Mouse (Mus musculus): ENCODE measurements around the gene Ganc.

Ganc gene

DNA sequence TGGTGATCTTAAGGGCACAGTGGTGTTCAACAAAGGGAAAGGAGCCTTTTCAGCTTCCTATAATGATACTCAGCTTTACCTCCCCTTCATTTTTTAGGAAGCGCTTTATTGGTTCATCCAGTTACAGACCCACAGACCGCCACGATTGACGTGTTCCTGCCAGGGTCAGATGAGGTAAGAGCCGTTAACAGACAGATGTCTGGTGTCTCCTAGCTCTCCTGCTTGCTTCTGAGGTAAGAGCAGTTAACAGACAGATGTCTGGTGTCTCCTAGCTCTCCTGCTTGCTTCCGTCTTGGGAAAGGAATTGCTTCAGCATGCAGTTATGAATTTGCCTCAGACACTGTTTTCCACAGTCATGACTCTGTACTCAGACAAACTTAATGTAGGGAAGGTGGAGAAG lies 47.0 kb downstream of the Ganc start:
- DNase-seq (ENCODE audit: low read depth, low spot score), result no peak

DNA sequence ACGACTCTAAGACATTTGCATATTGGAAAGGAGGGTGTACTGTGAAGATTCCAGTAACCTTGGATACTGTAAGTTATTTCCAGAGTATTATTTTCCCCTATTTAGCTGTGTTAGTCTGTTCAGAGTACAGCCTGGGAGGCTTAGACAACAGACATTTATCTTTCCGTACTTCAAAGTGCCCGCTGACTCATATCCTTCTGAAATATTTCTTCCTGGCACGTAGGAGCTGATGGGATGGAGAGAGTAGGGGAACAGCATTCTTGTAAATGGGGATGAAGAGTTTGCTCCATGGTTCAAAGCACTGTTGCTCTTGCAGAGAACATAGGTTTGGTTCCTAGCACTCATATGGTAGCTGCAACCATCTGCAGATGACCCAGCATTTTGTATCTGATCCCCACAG lies 48.9 kb downstream of the Ganc start:
- DNase-seq (ENCODE audit: low read depth, low spot score), result no peak

DNA sequence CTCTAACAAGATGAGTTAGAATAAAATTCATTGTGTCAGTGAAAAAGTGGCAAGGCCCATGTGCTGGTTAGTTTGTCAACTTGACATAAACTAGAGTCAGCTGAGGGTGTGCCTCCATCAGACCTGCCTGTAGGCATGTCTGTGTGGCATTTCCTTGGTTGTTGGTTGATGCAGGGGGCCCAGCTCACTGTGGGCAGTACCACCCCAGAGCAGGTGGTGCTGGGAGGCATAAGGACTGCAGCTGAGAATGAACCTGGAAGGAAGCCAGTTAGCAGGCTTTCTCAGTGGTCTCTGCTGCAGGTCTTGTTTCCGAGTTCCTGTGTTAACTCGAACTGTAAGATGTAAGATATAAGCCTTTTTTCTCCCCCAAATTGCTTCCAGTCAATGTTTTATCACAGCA lies 51.3 kb downstream of the Ganc start:
- DNase-seq (ENCODE audit: low read depth, low spot score), result no peak

DNA sequence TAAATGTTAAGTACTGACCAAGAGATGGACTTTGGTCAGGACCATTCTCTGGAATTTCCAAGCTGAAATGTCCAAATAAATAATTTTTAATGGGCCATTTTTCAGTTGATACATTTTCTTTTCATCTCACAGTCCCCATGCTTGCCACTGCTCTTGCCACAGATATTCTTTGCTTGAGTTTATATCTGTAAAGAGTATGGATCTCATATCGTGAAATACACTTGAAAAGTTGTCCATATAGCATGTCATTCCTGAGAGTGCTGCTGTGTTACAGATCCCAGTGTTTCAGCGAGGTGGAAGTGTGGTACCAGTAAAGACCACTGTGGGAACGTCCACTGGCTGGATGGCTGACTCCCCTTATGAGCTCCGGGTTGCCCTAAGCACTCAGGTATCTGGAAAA lies 52.0 kb downstream of the Ganc start, which contains the start of gene Capn3:
TSS of gene Capn3 (plus strand) at position 301 of the 400 bp plus-strand sequence.
- DNase-seq (ENCODE audit: low read depth, low spot score), result no peak

DNA sequence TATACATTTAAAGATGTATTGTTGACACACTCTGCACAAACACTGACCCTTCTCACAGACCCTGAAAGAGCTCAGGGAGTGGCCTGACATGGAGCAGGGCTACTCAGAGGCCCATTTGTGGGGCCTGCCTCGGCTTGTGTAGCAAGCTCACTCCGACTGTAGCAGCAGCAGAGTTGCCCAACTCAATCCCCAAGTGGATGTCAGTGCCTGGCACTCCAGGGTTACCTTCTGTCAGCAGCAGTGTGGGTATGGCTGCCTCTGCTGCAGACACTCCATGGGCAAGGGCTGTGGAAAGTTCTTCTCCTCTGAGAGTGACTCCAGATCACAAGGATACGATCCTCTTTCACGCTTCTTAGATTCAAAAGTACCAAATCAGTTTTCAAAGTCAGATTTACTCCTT lies 56.5 kb downstream of the Ganc start:
- no peak for DNase-seq (ENCODE audit: low read depth, low spot score)

DNA sequence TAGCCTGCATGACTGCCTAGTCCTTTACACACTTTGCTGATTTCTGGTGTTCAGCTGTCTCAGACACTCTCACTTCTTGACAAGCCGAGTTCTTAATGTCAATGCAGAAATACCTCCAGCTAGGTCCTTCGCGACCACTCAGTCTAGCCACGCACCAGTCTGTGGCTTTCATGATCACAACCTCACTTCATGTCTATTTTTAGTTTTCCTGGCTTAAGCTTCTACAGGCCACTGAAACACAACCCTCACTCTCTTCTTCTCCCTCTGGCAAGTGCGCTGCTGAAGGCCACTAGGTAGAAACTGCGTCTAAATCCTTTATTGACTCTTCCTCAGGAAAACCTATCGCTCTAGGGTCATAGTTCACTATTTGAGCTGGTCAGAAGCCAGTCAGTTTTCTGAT lies 59.6 kb downstream of the Ganc start:
- no peak for DNase-seq (ENCODE audit: low read depth, low spot score)

DNA sequence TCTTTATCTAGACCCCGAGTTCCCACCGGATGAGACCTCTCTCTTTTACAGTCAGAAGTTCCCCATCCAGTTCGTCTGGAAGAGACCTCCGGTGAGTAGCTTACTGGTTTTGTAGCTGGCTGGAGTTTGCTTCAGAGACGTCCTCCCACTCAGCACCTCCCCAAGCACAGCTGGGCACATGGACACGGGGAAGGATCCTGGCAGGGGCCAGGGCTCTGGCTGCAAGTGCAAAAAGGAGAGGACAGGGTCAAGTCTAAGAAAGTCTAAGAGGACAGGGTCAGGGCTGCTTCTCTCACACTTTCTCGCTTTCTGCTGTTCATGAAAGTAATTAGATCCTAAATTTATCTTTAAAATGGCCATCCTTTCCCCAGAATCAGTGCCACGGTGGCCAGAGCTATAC lies 60.4 kb downstream of the Ganc start:
- DNase-seq (ENCODE audit: low read depth, low spot score), result no peak

DNA sequence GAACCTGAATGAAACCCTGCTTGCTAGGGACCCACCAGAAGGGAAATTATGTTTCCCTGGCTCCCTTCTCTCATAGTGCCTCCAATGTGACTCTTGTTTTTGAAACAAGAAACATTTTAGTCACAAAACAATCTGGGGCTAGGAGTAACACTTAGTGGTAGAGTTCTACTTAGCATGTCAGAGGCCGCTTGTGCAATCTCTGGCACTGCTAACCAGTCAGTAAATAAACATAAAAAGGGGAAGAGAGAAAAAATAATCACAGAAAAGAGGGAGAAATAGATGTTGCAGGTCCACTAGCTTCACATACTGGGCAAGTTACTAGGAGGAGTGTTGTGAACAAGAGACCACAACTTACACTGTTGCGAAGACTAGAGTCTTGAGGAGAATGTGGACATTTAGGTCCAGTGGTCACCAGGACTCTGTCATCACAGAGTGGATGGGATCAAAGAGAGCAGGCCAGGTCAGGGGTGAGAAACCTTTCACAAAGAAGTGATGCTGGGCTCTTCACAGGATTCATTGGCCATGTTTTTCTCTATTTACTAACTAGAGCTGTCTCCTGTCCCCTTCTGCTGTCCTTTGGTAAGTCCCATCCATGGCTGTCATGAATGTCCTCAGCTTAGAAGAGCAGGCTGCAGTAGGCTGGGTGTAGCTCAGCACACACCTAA lies 61.2 kb downstream of the Ganc start:
- DNase-seq (ENCODE audit: low read depth, low spot score), result no peak

DNA sequence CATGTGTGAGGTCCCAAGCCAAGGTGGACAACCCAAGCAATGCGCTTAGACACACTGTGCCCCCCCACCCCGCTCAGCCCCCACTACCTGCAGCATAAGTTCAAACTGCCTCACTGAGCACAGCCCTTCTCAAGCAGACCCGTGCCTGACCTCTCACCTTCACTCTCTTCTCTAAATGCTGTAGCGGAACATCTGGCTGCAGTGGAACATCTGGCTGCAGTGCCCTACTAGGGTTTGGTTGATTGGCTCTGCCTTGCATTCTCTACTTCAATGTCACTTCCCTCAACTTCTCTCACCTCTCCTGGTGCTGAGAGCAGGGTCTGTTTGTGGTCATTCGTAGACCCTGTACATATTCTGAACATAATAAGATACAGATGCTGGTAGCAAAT lies 61.7 kb downstream of the Ganc start:
- no peak for DNase-seq (ENCODE audit: low read depth, low spot score)

DNA sequence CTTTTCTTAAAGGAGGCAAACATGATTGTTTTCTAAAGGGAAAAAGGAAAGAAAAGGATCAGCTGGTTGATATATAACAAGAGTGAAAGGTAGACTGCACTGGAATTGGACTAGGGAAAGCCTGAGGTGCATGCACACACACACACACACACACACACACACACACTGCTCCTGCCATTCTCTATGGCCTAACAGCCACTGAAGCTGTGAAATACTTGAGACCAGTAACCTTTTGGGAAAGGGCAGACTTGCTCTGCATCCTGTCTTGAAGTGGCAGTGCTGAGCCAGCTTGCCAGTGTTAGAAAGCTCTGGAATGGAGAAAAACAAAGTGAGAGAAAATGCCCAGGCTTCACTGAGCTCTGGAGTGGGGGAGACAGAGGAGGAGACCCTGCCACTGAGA lies 64.3 kb downstream of the Ganc start:
- DNase-seq (ENCODE audit: low read depth, low spot score), result no peak

DNA sequence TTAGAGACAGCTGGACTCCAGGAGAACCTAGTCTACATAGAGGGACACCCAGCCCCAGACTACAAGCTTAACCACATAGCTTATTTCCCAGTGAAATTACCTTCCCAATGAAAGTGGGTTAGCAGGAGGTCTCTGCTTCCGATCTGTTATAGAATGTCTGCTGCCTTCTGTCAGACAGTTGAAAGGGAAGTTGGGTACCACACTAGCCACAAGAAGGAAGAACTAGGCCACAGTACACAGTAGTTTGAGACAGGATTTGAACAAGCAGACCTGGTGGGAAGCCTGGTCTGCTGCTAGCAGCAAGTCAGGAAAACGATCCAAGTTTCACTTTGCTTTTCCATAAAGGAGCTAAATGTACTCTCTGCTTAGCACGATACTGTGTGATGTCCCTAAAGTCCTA lies 65.5 kb downstream of the Ganc start:
- DNase-seq (ENCODE audit: low read depth, low spot score), result no peak

DNA sequence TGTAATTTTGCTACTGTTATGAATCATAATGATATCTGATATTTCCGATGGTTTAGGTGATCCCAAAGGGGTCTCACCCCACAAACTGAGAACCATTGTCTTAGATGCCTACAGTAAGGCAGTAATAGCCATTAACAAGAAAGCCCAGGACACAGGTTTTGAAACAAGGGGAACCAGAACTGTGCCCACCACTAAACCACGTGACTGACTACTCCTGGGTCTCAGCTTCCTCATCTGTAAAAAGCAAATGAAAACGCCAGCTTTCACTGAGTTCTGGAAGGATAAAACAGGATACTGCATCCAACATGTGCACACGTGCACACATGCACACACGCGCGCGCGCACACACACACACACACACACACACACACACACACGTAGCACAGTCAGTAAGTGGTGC lies 66.0 kb downstream of the Ganc start:
- no peak for DNase-seq (ENCODE audit: low read depth, low spot score)

DNA sequence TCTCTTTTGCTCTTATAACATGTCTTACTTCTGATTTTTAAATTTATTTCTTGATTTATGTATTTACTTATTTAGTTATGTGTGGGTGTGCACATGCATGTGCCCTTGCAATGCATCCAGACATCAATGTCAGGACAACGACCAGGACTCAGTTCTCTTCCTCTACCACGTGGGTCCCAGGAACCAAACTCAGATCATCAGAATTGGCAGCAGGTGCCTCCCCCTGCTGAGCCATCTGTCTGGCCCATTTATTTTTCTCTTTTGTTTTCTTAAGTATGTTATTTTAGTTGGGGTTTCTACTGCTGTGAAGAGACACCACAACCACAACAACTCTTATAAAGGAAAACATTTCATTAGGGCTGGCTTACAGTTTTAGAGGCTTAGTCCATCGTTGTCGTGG lies 67.2 kb downstream of the Ganc start:
- no peak for DNase-seq (ENCODE audit: low read depth, low spot score)

DNA sequence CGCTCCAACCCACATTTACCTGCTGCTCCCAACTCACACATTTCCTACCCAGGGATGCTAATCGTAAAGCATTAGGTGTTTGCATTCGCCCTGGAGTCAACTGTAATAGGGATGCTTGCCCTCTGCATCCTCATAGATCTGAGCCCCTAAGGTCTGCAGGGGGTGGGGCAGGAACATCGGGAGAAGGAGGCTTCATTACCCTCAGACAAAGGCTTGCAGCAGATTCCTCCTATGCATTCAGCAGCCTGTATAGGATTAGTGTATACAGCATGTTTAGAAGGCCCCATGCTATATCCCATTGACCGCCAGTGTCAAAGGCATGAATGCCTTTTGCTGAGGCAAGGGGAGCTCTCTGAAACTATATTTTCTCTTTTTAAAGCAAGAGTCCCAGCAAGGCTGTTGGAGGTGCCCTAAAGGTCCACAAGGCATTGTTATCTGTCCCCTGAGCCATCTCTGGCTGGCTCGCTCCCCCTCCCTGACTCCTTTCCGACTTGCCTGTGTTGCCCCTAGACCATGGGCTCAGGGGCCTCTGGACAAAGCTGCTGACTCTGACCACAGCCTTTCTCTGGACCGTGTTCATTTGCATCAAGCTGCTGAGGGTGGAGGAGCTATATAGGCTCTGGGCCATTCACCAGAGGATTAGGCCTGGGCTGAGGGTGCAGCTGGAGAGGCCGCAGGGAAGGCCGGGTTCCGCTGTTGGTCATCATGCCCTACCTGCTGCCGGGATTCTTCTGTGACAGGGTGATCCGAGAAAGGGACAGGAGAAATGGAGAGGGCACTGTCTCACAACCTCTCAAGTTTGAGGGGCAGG lies 72.8 kb downstream of the Ganc start:
- no peak for DNase-seq (ENCODE audit: low read depth, low spot score)

DNA sequence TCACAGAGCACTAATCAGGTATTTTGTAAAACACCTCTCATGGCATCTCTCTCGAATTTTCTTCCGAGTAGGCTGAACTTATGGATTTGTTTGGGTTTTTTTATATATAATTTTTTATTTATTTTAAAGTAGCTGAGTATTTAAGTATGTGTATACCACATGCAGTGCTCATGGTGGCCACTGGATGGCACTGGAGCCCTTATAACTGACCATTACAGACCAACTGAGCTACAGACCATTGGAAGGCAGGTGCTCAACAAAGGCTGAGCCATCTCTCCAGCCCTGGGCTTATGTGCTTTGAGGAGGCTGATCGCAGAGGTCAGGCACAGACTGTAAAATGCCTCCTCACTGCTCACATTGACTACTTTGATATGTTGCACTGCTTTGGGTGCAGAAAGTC lies 74.9 kb downstream of the Ganc start:
- peak; percentile 83 for DNase-seq (ENCODE audit: low read depth, low spot score)

DNA sequence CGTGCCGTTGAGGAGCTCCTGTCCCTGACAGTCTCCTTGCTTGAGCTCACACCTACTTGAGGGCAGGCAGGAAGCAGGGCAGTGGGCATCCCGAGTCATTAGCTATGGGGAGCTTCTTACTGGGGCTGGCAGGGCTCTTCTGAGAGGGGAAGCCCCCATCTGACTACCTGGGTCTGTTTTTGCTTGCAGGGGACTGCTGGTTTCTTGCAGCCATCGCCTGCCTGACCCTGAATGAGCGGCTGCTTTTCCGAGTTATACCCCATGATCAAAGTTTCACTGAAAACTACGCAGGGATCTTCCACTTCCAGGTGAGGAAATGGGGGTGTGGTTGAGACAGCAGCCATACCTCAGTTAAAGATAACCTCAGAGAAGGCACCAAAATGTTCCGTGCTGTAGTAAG lies 78.2 kb downstream of the Ganc start:
- no peak for DNase-seq (ENCODE audit: low read depth, low spot score)

DNA sequence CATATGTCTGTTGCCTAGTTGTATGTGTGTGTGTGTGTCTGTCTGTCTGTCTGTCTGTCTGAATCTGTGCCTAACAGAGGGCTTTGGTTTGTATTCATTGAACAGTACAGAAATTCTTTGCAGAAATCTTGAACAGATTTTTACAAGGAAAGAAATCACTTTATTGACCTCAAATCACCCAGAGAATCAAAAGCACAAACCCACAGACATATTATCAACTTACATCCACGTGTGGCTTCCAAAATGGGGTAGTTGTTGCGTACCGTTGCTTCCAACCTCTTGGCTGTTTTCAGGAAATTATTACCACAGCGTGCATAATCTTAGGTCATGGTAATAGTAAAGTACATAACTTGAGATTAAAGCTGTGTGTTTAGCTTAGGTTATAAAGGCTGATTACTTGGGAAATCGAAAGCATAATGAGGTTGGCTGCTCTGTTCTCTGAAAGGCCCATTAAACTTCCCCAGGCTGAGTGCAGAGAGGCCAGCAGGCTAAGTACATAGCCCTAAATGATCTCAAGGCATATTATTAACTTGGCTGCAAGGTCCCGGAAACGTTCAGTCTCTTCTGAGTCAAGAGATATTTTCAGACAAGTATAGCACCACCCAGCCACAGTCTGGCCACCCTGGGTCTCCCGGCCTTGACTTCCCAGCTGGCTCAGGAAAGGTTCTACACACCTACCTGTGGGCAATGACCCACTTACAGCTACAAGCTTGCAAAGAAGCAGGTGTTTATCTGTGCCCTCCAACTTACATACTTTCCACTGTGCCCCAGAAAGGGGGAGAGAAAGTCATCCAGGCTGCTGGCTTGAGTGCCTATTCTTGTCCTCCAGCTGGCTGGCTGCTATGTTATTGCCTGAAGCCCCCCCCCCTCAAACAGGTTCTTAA lies 79.1 kb downstream of the Ganc start:
- no peak for DNase-seq (ENCODE audit: low read depth, low spot score)

DNA sequence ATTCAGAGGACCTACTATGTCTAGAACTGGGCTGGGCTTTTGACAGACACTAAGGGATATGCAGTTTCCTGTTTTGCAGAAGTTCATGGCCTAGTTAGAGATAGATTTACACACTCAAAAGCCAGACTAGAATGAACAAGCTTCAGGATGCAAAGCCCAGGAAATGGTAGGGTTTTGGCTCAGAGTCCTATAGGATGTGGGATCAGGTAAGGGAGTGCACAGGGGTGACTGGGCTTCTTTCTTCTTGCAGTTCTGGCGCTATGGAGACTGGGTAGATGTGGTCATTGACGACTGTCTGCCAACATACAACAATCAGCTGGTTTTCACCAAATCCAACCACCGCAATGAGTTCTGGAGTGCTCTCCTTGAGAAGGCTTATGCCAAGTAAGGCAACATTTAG lies 80.5 kb downstream of the Ganc start:
- no peak for DNase-seq (ENCODE audit: low read depth, low spot score)

DNA sequence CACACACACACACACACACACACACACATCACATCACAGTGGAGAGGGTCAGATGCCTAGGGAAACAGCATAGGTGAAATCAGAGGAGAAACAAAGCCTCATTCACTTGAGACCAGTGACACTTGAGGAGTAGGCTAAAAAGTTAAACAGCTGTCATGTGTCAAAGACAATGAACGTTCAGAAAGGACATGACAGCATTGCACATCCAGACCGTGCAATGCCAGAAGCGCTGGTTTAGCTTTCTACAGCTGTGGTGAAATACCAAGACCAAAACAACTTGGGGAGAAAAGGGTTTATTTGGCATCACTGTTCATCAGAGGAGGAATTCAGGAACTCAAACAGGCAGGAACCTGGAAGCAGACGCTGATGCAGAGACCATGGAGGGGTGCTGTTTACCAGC lies 89.6 kb downstream of the Ganc start:
- no peak for DNase-seq (ENCODE audit: low read depth, low spot score)

DNA sequence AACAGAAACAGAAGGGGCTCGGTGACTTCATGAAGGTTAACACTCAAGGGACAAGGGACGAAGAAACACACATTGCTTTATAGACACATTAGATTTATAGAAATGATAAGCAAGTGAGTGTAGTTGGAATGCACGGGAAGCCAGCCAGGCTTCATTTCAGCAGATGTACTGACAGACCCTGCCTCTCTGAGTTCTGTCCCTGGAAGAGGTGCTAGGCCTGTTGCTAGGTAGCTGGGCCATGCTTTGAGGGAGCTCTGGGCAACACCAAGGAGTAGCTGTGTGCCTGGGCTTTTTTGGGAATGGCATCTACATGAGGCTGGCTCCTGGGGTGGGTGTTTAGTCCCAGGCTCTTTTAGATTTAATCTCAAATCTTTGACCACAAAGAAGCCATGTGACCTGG lies 92.8 kb downstream of the Ganc start:
- DNase-seq (ENCODE audit: low read depth, low spot score), result no peak

DNA sequence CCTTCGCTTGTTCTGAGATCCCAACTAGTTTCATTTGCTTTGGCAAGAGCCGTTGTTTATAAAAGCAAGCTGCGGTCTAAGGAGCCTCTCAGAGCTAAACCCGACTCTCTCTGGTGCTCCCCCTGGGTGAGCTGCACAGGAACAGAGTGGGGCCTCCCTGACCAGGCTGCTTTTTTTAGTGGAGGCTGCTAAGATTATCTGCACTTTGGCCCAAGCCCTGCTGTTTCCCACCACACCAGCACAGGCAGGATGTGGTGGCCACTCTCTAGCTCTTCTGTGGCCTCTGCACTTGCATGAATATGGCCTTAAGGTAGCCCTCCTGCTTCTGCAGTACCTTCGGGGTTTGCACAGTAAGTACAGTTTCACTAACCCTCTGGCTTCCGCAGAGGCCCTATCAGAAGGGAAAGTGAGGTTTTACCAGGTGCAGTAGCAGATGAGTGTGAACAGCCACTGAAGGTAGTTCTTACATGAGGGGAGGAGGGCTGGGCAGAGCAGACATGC lies 96.3 kb downstream of the Ganc start:
- no peak for DNase-seq (ENCODE audit: low read depth, low spot score)

All from mesoderm, embryonic 11.5 days (tissue).